Mouse (Mus musculus) ovary, postnatal 14 days (tissue): ENCODE data around the gene Rab38.

Experiments used
- DNase-seq: peaks from one replicate; pipeline ENCODE4 v3.0.0; 2022; ENCODE audit warnings: low spot score

Rab38 gene

DNA sequence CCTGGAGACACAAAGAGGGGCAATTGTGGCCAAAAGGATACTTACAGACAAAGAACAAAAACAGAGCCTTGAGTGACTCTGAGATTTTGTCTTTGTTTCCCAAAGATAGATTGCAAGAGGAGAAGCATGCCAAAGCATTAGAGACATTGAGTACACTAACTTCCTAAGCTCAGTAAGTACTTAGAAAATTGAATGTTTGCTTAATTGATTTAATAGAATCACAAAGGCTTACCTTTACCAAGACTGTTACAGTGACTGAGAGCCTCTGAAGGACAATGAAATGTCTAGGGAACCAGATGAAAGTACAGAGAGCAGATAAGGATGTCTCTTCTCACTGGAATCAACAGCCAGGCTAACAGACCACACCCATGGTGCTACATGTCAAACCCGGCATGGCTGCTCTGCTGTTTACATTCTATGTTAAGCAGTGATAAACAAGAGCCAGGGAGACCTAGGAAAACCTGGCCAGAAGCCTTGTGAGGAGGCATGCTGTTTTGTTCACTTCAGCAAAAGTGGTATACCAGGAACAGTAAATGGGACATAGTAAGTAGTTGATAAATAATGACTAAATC is 97.1 kb downstream of the Rab38 start:
- no peak for DNase-seq

DNA sequence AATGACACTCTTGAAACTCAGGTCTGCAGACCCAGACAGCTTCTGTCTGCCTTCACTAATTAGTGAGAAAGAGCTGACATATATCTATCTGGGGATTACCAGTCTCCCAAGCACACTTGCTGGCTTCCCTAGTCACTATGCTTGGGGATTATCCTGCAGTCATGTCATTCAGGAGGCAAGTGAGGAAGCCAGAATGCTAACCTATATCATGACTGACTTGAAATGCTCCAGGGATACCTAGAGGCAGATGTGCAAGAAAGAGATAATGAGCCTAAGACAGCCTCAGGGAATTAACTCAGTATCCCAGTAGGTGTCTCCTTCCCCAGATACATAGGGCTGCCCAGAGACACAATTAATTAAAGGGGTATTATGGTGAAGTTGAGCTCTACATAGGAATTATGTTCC is 106.1 kb downstream of the Rab38 start:
- no peak for DNase-seq

DNA sequence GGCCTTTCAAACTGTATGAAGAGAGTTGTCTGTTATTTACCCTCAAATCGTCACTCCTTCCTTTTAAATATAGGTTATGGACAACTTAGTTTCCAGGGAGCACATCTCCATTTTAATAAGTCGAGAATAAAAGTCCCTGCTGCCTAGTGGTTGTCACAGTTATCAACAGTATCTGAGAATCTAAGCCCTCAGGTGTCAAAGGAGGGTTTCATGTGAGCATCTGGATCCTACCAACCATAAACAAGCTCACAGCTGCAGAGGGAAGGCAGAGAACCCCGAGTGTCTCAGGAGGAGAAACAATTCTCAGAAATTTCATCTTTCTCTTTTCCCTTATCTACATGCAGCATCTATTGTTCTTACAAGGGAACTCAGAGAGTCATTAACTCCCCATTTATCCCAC is 106.7 kb downstream of the Rab38 start:
- no peak for DNase-seq
